In the genomic region with DNA sequence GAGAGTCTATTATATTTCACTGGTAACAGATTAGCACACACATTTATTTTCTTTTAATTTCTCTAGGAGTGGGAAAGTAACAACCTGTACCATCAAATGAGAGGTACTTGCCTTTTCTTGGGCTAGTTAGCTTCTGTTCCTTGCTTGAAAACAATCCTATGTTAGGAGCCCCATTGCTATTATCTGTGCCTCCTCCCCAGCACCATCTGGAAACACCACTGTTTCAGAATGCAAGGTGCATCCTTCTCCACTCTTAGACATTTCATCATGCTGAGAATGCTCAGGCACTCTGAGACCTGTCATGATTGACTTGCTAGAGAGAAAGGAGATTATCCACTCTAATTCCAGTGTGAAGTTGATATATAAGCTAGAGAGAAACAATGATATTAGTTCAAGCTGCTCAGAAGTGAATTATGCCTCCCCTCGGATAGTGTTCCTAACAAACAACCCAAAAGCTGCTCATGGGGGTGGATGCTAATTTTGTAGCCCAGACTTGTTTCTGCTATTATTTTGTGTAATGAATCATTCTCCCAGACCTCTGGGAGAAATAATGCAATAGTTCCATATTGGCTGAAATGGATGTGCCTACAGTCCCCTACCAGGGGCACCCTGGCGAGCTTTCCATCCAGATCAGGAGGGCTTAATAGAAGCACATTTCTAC, we compare ENCODE assay signal across 18 mouse cellular contexts.
A peak's percentile ranks its signal among the peaks of the same experiment; 100 is the strongest.
DNase-seq lines count a peak whose midpoint lies in the region.
"Had no signal": no experiment of that assay in that cellular context is flagged by ENCODE, and none has a peak within 500 bp of the region (broad histone marks: within the 10 kb centered on the region; RNA-seq: fewer than 3 reads in every experiment).

No protein-coding gene starts in this region.

- DNase-seq in layer of hippocampus, adult 11-12 months (ENCODE audit: low spot score) = peak; percentile 43
- no peak for DNase-seq in layer of hippocampus, postnatal 25 days (ENCODE audit: extremely low spot score in 1 of 2, low spot score in 1 of 2)
- peak; percentile 25 for DNase-seq in right cerebral cortex, postnatal 25 days
- DNase-seq in right cerebral cortex, postnatal 10 days (ENCODE audit: low spot score in 2 of 2) = no peak
- DNase-seq in layer of hippocampus, adult 9-11 months = peak; percentile 75
- no peak for DNase-seq in embryo, embryonic 10.5 days (ENCODE audit: low spot score)
- no peak for DNase-seq in thymus, postnatal 36 days
- DNase-seq in kidney, adult 8-10 months = no peak
- DNase-seq: adrenal gland, postnatal 10 days; cerebellum, adult 11 months; cerebellum, adult 9-10 months; cerebellum, postnatal 36 days; gastrocnemius, postnatal 14 days; heart, adult 11 months; kidney, adult 2 months; lung, embryonic 14.5 days; lung, postnatal 14 days; spleen, adult 18-20 months had no signal

Comparison
In these comparisons a context has a peak if more than half of its experiments do, and no peak if none do; other contexts are left out.
1. DNase-seq: peak in layer of hippocampus, adult 11-12 months (single experiment), right cerebral cortex, postnatal 25 days (single experiment) and layer of hippocampus, adult 9-11 months (single experiment); none in layer of hippocampus, postnatal 25 days (0 of 2), right cerebral cortex, postnatal 10 days (0 of 2), embryo, embryonic 10.5 days (single experiment), thymus, postnatal 36 days (0 of 2) and kidney, adult 8-10 months (0 of 2).